Mouse (Mus musculus) lung, postnatal 36 days (tissue): ENCODE measurements around the gene Zfp810.
"Not testable (repeated sequence)": the region's sequence is repeated elsewhere in the genome, so short reads cannot be mapped to it uniquely, and the experiment has no call there.

Experiments used
- DNase-seq: peaks from one replicate; pipeline ENCODE4 v3.0.0; 2022; ENCODE audit warnings: mixed read lengths

The Zfp810 gene

DNA sequence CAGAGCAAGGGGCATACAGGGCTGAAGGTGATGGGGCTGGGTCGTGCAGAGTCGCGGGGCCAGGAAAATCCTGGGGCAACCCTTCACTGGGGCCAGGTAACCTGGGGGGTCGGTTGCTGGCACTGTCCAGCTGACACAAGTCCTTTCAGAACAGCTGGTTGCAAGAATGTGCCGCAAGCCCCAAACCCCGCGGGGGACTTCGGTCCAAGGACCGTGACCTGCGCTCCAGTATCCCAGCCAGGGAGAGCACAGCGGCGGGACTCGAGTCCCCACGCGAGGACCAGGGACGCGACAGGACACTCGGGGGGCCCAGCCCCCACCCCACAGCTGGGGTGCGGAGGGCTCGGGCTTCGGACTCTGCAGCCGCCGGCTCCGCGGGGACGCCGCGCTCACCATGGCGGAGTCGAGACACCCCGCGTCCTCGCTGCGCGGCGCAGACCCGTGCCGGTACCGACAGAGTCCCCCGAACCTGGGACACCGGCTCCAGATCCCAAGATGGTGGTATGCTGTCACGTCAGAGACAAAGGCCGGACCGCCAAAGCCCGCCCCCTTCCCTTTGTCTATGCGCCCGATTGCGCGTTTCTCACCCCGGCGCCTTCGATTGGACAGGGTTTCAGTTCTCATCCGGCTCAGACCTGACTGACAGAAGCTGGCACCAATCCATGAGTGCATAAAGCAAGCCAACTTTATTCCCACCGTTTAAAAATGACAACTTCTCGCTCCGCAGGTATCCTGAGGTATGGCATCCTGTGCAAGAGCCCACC, at the start of gene Zfp810:
Zfp810 (minus strand) TSS at position 493 of the 764 bp plus-strand sequence.
- peak; percentile 98 for DNase-seq

DNA sequence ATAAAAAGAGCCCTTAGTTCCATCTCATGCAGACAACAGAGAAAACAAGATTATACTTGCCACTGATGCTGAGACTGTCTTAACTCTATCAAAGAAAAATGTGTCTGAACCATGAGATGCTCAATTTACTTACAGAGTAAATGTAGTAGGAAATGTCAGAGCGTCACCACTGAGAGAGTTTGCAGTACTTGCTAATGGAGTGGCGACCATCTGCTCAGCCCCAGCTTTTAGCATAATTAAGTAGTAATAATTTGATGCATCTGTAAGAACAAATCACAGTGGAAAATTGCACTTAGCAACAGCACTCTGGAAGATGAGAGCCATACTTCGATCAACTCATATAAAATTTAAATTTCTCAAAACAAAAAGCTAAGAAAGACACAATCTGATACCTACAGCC, 48.5 kb upstream of the Zfp810 start:
- no peak for DNase-seq

DNA sequence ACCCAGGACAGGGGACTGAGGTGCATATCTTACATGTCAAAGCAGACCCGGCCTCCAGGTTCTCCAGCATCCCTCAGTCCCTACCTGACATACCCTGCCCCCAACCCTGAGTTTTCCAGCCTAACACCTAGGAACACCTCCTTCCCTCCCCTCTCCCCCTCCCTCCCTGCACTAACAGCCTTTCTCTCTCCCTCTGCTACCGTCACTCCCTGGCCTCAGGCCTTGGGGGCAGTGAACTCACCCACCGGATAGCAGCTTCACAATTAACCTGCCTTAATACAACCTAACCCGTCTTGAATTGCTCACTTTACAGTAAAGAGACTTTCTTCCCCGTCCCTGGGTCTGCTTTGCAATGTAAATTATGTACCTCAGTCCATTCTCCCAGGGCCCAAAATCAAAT, 46.5 kb upstream of the Zfp810 start:
- no peak for DNase-seq

DNA sequence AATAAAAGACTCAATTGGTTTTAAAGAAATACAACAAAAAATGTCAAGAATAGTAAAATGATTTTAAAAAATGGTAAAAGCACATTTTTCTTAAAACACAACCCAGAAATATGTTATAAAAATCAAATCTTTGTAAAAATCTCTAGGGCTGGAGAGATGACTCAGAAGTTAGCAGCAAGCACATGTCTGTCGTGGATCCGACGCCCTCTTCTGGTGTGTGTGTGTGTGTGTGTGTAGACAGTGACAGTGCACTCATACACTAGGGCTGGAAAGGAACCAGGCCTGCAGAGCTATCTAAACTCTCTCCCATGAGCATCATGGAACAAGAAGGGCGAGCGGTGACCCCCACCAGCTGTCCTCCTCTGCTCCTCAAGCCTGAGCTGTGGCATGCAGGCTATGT, 46.0 kb upstream of the Zfp810 start:
- DNase-seq, result no peak

DNA sequence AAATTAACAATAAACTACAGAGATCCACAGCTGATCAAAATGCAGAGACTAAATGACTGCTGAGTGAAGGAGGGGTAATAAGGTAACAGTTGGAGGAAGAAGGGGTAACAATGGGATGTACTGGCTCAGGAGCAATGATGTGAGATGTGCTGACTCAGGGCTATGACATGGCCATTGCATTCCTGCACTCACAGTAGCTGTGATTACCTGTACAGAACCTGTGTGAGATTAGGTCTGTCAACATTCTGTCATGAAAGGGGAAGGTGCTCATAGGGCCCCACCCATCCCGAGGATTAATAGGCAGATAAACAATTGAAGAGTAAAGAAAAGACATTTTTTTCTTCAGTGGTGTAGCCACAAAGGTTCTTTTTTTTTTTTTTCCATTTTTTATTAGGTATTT, 32.9 kb upstream of the Zfp810 start:
- no peak for DNase-seq

DNA sequence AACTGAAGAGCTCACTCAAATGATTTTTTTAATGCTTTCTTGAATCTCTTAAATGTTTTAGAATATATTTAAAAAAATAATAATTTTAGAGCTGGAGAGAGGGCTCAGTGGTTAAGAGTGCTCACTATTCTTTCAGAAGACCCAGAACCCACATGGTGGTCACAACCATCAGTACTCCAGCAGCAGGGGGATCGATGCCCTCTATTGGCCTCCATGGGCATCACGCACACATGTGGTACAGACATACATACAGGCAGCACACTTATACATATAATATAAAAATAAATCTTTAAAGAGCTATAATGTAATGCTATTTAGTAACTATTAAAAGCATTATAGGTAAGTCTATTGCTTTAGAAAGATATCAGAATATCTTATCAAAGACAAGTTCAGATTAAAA, 29.8 kb upstream of the Zfp810 start:
- DNase-seq, result no peak

DNA sequence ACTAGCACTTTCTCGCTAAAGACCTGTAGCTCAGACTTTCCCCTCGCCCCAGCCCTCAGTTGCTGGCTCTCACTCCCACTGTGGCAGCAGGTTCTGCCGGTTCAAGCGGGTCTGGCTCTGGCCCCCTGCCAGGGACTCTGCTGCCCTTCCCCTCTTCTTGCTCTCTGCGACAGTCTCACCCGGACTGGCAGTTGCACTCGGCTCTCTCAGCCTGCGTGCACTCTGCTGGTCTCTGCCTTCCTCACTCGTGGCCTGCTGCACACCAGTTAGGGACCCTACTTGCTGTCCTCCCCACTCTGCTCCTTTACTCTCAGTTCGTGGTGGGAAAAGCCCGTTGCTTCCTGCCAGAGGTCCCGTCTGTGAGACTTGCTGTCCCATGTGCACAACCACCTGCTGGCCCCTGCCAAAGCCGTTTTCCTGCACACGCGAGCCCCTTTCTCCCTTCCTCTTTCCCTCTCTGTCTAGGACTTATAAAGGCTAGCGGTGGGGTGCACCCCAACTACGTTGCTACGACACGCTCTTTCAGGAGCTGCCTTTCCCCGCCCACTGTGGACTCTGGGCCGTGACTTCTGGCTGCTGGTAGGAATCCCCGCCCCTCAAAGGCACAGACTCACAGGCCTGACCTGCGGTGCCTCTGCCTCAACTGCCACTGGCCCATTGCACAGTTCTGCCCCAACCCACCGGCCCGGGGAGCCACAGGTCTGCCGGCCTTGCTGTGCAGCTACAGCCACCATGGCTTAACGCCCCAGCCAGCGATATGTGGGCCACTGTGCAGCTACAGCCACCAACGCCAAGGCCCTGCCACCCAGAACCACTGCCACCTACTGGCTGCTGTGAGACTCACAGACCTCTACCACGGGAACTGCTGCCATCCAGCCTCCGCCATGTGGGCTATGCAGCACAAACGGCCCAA, 20.3 kb upstream of the Zfp810 start:
- peak; percentile 94 for DNase-seq

DNA sequence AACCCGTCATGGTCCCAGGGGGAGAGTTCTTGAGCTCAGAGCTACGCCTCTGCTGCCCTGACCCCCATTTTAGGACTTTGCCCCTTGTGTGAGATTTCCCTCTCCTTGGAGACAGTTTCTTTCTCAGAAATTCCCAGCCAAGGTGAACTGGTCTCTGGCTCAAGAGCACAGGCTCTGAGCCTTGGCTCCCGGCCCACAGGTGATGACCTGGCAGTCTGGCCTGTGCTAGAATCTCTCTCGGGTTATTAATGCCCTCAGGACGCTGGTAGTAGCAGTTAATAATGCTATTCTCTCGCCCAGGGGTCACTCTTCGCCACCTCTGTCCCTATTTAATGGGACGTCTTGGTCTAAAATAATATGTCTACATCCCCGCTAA, 19.6 kb upstream of the Zfp810 start:
- peak; percentile 65 for DNase-seq

DNA sequence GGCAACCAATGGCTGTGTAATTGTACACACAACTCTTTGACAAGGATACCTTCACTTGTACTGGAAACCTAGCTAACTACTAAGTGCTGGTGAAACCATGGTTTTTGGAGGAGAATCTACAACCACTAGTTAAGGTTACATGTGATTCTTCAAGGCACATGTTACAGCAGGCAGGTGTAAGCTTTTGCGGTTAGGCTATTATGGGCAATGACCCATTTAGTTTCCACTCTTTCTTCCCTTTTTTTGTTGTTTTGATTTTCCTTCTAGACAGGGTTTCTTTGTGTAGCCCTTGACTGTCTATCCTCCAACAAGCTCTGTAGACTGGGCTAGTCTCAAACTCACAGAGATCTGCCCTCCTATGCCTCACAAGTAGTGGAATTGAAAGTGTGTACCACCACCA, 17.1 kb upstream of the Zfp810 start:
- DNase-seq, result no peak

DNA sequence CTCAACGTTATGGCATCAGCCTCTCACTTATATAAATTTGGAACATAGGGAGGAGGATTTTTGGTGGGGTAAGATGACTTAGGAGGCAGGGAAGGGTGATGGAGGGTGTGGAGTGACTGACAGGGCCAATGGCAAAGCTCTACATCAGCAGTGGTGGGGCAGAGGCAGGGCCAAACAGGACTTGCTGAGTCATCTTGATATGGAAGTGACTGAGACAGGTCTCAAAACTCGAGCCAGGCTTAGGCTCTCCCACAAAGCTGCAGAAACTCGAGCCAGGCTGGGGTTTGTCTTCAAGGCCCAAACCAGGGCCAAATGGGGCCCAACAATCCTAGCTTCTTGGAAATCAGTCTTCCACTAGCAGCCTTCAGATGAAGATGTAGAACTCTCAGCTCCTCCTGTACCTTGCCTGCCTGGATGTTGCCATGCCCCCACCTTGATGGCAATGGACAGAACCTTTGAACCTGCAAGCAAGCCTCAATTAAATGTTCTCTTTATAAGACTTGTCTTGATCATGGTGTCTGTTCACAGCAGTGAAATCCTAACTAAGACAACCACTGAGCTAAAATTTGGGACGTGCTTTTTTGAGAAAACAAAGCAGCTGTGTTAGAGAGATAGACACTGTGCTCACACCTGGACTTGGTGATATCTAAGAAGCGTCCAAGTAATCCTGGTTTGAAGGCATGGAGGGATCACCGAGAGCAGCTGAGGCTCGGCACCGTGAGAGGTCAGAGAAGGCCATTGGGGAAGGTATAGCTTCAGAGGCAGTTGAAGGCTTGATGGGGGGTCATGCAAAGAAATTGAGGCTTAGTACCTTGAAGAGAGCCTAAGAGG, 15.1 kb upstream of the Zfp810 start:
- no peak for DNase-seq

DNA sequence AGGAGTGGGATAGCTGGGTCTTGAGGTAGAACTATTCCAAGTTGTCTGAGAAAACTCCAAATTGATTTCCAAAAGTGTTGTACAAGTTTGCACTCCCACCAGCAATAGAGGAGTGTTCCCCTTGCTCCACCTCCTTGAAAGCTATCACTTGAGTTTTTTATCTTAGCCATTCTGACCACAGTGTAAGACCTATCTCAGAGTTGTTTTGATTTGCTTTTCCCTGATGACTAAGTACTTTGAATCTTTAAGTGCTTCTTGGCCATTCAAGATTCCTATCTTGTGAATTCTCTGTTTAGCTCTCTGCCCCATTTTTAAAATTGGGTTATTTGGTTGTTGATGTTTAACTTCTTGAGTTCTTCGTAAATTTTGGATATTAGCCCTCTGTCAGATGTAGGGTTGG, 11.7 kb upstream of the Zfp810 start:
- DNase-seq, result no peak

DNA sequence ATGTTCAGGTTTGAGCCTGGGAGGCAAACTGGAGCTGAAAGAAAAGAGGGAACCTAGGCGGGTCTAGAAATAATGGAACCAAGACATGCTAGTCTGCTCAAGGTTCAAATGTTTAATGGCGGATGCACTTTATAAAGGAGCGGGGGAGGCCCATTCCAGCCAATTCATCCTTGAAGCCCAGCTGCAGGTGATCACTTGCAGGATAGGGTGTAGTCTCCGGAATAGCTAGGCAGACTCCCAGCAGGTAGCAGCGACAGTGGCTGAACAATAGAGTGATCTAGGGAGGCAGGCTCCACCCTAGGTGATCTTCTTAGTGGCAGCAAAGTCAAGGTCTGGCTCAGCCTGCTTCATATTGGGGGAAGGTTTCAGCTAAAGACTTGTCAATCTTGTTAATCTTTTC, 8.6 kb upstream of the Zfp810 start:
- DNase-seq, result not testable (repeated sequence)

DNA sequence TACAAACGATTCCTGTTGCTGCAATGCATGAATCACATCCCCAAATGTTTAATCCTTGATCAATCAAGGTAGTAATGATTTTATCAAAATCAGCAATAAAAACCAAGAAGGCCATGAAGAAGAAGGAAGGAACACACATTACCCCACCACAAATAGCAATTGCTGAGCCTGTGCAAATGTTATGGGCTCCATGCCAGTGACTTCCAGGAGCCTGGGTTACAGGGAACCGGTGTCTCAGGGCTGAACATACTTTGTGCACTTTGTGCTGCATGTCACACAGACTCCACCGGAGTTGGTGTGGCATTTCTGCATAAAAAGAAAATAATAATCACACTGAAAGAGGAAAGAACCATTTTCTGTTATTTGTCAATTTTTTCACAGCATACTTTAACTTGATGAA, 6.6 kb upstream of the Zfp810 start:
- peak; percentile 43 for DNase-seq

DNA sequence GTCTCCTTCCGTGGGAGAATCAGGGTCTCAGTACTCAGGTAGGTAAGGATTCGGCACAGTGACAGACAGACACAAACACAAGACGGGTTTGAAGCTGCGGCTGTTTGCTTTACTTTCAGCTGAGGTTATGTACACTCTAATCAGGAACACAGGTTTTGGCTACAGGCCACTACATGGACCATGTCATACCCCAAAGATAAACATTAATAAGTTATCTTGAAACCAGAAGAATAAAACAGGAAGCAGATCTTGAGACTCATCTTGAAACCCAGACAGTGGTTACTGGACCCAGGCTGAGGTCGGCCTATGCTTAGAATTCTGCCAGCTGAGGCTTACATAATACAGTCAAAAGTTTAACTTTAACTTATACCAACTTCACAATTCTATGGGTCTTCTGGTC, 5.8 kb upstream of the Zfp810 start:
- DNase-seq, result peak; percentile 79

DNA sequence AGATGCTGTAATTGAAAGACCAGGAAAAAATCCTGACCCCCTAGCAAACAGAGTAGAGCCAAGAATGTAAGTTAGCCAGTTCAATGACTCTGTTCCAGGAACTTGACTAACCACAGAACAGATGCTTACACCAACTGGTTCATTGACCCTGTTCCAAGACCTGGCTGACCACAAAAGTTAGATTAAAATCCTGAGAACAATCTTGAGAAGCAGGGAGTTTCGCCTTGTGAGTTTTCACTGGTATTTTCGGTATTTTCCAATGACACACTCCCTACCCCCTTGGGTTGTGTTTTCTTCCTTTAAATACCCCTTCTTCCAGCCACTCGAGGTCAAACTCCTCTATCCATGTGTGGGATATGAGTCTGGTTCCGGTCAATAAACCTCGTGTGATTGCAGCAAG, 2.2 kb upstream of the Zfp810 start:
- DNase-seq, result no peak

DNA sequence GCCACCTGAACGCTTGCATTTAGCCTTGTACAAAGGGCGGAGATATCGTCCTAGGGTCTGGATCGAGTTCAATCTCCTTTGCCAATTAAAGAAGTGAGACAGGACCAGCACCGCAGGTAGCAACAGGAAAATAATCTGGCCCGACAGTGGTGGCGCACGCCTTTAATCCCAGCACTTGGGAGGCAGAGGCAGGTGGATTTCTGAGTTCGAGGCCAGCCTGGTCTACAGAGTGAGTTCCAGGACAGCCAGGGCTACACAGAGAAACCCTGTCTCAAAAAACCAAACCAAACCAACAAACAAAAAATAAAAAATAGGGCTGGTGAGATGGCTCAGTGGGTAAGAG, 443 bp upstream of the Zfp810 start:
- DNase-seq, result not testable (repeated sequence)

DNA sequence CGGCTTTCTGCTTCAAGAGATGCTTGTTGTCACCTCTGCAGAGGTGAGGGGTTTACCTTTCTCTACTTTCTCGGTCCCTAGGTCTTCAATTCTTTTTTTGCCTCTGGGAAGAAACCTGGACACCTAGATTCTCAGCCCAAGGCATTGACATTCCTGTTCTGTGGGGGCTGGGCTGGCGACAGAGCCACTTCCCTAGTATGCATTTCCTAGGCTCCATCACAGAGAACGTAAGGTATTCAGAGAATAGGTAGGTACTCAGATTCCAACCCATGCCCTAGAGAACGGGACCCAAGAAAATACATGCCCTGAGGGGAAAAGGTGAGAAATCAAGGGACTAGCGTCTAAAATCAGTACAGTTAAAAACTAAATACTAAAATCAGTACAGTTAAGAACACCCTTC, 722 bp downstream of the Zfp810 start:
- no peak for DNase-seq

DNA sequence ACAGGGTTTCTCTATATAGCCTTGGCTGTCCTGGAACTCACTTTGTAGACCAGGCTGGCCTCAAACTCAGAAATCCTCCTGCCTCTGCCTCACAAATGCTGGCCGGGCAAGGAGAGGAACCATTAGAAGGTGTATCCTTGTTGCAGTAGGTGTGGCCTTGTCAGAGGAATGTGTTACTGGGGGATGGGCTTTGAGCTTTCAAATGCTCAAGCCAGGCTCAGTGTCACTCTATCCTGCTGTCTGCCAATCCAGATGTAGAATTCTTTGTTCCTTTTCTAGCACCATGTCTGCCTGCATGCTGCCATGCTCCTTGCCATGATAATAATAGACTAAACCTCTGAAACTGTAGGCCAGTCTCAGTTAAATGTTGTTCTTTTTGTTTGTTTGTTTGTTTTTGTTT, 5.2 kb downstream of the Zfp810 start:
- DNase-seq, result no peak

DNA sequence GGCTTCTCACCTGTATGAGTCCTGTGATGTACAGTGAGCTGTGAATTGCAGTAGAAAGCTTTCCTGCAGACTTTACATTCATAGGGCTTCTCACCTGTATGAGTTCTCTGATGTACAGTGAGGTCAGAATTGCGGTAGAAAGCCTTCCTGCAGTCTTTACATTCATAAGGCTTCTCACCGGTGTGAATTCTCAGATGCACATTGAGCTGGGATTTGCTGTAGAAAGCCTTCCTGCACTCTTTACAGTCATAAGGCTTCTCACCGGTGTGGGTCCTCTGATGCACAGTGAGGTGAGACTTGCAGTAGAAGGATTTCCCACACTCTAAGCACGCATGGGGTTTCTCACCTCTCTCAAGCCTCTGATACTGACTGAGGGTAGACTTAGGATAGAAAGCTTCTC, 28.7 kb downstream of the Zfp810 start:
- DNase-seq, result no peak

DNA sequence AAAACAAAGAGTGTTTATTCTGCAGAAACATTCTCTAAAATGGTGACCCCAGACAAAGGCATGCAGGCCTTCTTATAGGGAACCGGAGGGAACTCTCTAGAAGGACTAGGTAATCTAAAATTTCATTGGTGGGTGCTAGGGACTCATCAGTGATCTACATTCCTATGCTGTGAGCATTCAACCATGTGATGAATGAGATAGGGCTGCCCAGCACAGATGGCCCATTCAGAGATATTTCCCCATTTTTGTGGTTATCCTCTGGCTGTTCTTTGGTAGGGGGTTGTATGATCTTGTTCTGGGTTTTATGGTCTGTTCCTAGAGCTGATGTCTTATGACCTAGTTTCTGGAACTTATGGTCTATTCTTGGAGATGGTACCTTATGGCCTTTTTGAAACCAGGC, 38.6 kb downstream of the Zfp810 start:
- DNase-seq, result no peak

DNA sequence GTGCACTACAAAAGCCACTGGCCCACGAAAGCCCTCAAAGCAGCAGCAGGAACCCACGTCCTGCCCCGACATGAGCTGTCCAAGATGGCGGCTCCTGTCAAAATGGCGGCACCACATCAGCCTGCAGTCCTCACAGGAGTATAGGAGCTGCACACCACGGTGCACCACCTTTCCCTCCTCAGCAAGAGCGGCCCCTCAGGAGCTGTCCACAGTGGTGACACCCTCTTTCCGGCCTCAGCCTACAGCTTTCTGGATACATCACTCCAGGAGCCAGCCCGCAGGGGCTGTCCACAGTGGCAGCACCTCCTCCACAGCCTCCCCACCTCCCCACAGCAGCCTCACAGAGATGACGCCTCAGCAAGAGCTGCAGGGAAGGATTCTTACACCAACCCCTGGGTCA, 44.8 kb downstream of the Zfp810 start:
- DNase-seq, result no peak

DNA sequence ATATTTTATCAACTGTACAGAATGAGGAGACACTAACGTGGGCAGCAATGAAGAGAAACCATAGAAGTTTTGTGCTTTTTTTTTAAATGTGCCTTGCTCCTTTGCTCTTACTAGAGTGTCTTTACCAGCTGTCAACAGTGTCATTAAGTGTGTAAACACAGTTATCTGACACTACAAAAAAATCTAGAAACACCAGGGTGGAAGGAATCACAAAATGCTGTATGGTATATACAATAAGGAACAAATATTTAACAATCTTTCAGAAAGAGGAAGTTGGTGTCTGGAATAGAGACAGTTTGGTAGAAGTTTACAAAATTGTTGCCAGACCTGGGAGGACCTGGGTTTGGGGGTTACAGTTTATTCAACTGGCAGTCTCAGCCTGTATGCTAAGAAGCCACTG, 45.9 kb downstream of the Zfp810 start:
- no peak for DNase-seq

DNA sequence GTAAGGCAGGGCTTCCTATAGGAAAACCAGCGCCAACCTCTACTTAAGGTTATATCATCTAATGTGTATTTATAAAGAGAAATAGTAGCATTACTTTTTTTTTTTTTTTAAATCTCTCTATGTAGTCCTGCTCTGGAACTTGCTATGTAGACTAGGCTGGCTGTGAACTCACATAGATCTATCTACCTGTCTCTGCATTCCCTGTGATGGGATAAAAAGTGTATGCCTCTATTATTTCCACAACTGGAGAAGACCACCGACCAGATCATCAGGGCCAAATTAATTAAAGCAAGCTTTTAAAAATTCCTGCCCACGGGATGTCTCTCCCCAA, 47.4 kb downstream of the Zfp810 start:
- no peak for DNase-seq
